Mouse (Mus musculus) spleen, adult 2 months (tissue): ENCODE measurements around the gene Fam204a. TPM values are rescaled to one million over a fixed set of nuclear protein-coding genes. Genes with fewer than 3 reads are reported as not detected.

Experiments used
- DNase-seq, 2 experiments: peaks; one replicate each; pipeline versions ENCODE4 v3.0.0 to v3.0.0-alpha.2; 2012 to 2021; ENCODE audit warnings: low spot score in 2 of 2, low read depth in 1 of 2
- H3K27ac ChIP-seq: fragments of 200-500 bp; 2 replicates; pipeline ENCODE4 v1.5.1; 2012; ENCODE audit warnings: low read length, inconsistent platforms; ENCODE audit not compliant: insufficient read depth
- H3K27me3 ChIP-seq: fragments of 200-500 bp; 2 replicates; pipeline ENCODE4 v1.6.1; 2012; ENCODE audit warnings: mild to moderate bottlenecking, moderate library complexity, low read length, inconsistent platforms; ENCODE audit not compliant: control insufficient read depth, insufficient read depth
- H3K36me3 ChIP-seq: fragments of 200-500 bp; 2 replicates; pipeline ENCODE4 v1.6.1; 2012; ENCODE audit warnings: mild to moderate bottlenecking, low read length, inconsistent platforms; ENCODE audit not compliant: control insufficient read depth, insufficient read depth
- H3K4me1 ChIP-seq: fragments of 200-500 bp; 2 replicates; pipeline ENCODE4 v1.6.1; 2011; ENCODE audit warnings: inconsistent platforms; ENCODE audit not compliant: control insufficient read depth, insufficient read depth, insufficient read length
- H3K4me3 ChIP-seq: fragments of 200-500 bp; 2 replicates; pipeline ENCODE4 v1.5.1; 2011; ENCODE audit warnings: mild to moderate bottlenecking, inconsistent platforms; ENCODE audit not compliant: insufficient read depth, insufficient read length; ENCODE audit errors: extremely low read depth
- CTCF ChIP-seq: fragments of 200-500 bp; IDR thresholded peaks from 2 replicates; pipeline ENCODE4 v1.5.1; 2011; ENCODE audit warnings: mild to moderate bottlenecking, inconsistent platforms; ENCODE audit not compliant: insufficient read depth, insufficient read length, insufficient replicate concordance; ENCODE audit errors: extremely low read depth
- POLR2A ChIP-seq: fragments of 200-500 bp; IDR thresholded peaks from 2 replicates; pipeline ENCODE4 v1.6.1; 2011; ENCODE audit warnings: low read depth, low read length, inconsistent platforms
- whole genome bisulfite sequencing: fragments of 180-500 bp; shearing (Covaris S2); methylation state at CpG from one replicate; pipeline ENCODE4 v1.1.7; 2018; 5-methylcytosine and 5-hydroxymethylcytosine counted together
- polyA plus RNA-seq: library from polyadenylated mRNA; depleted of rRNA; stranded (reverse); fragments of >200 nt; gene quantifications from 2 replicates; pipeline ENCODE4 v1.2.3, GENCODE M21; 2012

Fam204a gene
- polyA plus RNA-seq, 1 experiment = 4.6 TPM

DNA sequence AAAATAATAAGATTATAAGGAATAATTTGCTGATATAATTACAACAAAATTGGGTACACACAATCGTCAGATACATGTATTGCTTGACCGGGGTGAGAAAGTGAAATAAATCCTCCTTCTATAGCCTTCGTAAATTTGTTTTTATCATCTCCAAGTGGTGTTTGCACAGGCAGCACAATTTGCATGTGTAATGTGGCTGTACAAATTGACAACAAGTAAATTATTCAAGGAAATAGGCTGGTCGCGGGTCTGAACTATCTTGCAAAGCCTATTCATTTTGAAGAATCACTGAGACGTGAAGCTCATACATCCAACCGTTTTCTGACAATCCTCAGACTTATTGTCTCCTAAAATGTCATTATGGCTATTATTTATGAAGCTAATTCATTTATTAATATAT lies 16.1 kb upstream of the Fam204a start:
- Histone ChIP-seq H3K4me1 (no peaks in the 10 kb centered on the region), H3K27me3 (no peaks in the 10 kb centered on the region), H3K27ac (no peak overlapping the region), H3K36me3 (no peaks in the 10 kb centered on the region), H3K4me3 (no peak overlapping the region)
- no peak for DNase-seq
- WGBS = 92% methylated on average over 7 of the region's 7 CpGs
- TF ChIP-seq POLR2A (no peak), CTCF (no peak)

GRCm38 (mm10) chr19:60241916-60242602 lies 15.6 kb upstream of the Fam204a start:
- TF ChIP-seq POLR2A (no peak), CTCF (no peak)
- Histone ChIP-seq H3K36me3 (no peaks in the 10 kb centered on the region), H3K4me1 (no peaks in the 10 kb centered on the region), H3K4me3 (no peak overlapping the region), H3K27me3 (no peaks in the 10 kb centered on the region), H3K27ac (no peak overlapping the region)
- WGBS = 93% methylated on average over 7 of the region's 7 CpGs
- DNase-seq = no peak

- no peak for TF ChIP-seq POLR2A
- no peak for TF ChIP-seq CTCF
- H3K4me3 ChIP-seq = no peak overlapping the region
- no peaks in the 10 kb centered on the region for H3K36me3 ChIP-seq
- no peak overlapping the region for H3K27ac ChIP-seq
- H3K27me3 ChIP-seq = no peaks in the 10 kb centered on the region
- H3K4me1 ChIP-seq = no peaks in the 10 kb centered on the region; the same call in 1 of the 2 replicates
- 82% methylated on average over 2 of the region's 2 CpGs for WGBS
- DNase-seq = no peak
Observed at GRCm38 (mm10) chr19:60231542-60231941, 5.0 kb upstream of the Fam204a start.

DNA sequence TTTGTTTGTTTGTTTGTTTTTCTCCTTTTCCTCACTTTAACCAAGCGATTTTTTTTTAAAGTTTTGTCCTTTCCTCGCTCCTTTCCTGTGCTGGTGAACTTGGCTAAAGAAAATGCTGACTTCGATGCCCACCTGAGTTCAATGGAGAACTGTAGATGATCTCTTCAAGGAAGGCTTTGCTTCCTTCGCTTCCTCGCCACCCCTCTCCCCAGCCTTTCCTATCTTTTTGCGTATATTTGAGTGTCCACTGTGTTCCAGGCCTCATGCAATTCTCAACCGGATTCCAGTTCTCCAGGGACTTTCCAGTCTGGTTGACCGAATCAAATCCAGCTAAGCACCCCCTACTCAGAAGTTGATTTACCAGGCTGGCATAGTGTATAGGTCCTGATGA lies 339 bp upstream of the Fam204a start:
- H3K4me3 ChIP-seq = peak overlapping the region; percentile 14; the same call in 1 of the 2 replicates
- DNase-seq = no peak
- TF ChIP-seq POLR2A (no peak), CTCF (no peak)
- no peaks in the 10 kb centered on the region for H3K27me3 ChIP-seq
- no peaks in the 10 kb centered on the region for H3K36me3 ChIP-seq
- H3K4me1 ChIP-seq = peaks cover 4% of the 10 kb centered on the region; the same call in 1 of the 2 replicates
- H3K27ac ChIP-seq = no peak overlapping the region
- WGBS = 74% methylated on average over 8 of the region's 8 CpGs

DNA sequence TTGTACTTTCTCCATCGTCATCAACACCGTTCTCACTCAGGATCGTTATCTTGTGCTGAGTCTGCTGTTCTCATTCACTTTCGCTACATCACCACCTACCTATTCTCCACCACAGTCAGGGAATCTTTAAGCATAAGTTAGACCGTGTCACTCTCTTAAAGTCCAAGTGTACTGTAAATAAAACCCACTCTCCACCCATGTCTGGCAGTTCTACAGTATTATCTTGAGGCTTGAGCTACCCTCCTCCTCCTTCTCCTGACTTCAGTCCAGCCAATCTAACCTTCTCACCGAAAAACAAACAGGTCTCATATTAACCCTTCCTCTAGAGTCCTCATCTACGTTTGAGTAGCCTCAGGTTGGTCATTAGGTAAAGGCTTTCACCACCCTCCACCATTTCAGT lies 7.1 kb downstream of the Fam204a start:
- Histone ChIP-seq H3K27ac (no peak overlapping the region), H3K27me3 (no peaks in the 10 kb centered on the region), H3K4me1 (peaks cover 2% of the 10 kb centered on the region; the same call in 1 of the 2 replicates), H3K4me3 (no peak overlapping the region), H3K36me3 (peaks cover 10% of the 10 kb centered on the region)
- TF ChIP-seq CTCF (no peak), POLR2A (no peak)
- DNase-seq = no peak
- WGBS = 93% methylated on average over 7 of the region's 7 CpGs

DNA sequence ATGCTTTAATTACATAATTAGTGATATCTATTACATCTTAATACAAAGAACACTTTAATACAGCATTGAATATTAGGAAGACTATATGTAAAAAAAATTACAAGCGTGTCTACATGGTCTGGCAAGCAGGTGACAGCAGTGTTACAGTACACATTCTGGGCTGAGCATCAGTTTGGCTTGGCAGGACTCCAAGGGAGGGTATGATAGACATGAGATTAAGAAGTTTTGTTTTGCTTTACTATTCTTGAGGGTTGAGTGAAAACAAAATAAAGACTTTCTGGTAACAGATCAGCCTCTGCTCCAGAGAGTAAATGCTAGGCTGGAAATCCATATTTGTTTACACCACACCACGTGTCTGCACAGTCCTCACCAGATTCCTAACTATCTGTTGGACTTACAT lies 8.5 kb downstream of the Fam204a start:
- 81% methylated on average over 2 of the region's 2 CpGs for whole genome bisulfite sequencing
- no peak for DNase-seq
- Histone ChIP-seq H3K4me3 (no peak overlapping the region), H3K36me3 (peaks cover 13% of the 10 kb centered on the region), H3K27me3 (no peaks in the 10 kb centered on the region), H3K27ac (no peak overlapping the region), H3K4me1 (no peaks in the 10 kb centered on the region)
- TF ChIP-seq CTCF = no peak

DNA sequence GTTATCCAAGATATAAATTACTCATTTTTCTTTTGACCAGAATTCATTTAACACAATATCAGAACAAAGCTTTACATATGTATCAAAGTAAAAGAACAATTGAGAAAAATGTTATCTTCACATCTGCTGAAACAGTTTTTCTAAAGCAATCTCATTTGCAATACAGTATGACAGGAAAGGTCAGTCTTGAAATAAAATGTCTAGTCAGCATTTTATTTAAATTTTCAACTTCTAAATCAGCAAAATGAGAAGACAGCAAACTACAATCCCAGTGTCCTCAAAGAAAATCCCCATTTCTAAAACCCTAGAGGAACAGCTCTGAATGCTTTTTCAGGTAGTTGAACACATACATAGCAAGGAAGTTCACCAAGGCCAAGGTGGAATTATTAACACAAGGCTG lies 18.3 kb downstream of the Fam204a start:
- TF ChIP-seq CTCF = no peak
- no peak for TF ChIP-seq POLR2A
- H3K4me1 ChIP-seq = no peaks in the 10 kb centered on the region

More for the DNA sequence above, 18.3 kb downstream of the Fam204a start:
- Histone ChIP-seq H3K4me3 (no peak overlapping the region), H3K36me3 (peaks cover 18% of the 10 kb centered on the region), H3K27me3 (no peaks in the 10 kb centered on the region), H3K27ac (no peak overlapping the region)
- DNase-seq = no peak
